Mouse (Mus musculus) spleen, adult 2 months (tissue): Measurements from ENCODE around the gene Adgrl3. TPM values are rescaled to one million over a fixed set of nuclear protein-coding genes. Genes with fewer than 3 reads are reported as not detected.
A peak's percentile ranks its signal among the peaks of the same experiment; 100 is the strongest.

Source experiments
- DNase-seq, 2 experiments: peaks; one replicate each; pipeline versions ENCODE4 v3.0.0 to v3.0.0-alpha.2; 2012 to 2021; ENCODE audit warnings: low spot score in 2 of 2, low read depth in 1 of 2
- H3K27ac ChIP-seq: fragments of 200-500 bp; 2 replicates; pipeline ENCODE4 v1.5.1; 2012; ENCODE audit warnings: low read length, inconsistent platforms; ENCODE audit not compliant: insufficient read depth
- H3K27me3 ChIP-seq: fragments of 200-500 bp; 2 replicates; pipeline ENCODE4 v1.6.1; 2012; ENCODE audit warnings: mild to moderate bottlenecking, moderate library complexity, low read length, inconsistent platforms; ENCODE audit not compliant: control insufficient read depth, insufficient read depth
- H3K36me3 ChIP-seq: fragments of 200-500 bp; 2 replicates; pipeline ENCODE4 v1.6.1; 2012; ENCODE audit warnings: mild to moderate bottlenecking, low read length, inconsistent platforms; ENCODE audit not compliant: control insufficient read depth, insufficient read depth
- H3K4me1 ChIP-seq: fragments of 200-500 bp; 2 replicates; pipeline ENCODE4 v1.6.1; 2011; ENCODE audit warnings: inconsistent platforms; ENCODE audit not compliant: control insufficient read depth, insufficient read depth, insufficient read length
- H3K4me3 ChIP-seq: fragments of 200-500 bp; 2 replicates; pipeline ENCODE4 v1.5.1; 2011; ENCODE audit warnings: mild to moderate bottlenecking, inconsistent platforms; ENCODE audit not compliant: insufficient read depth, insufficient read length; ENCODE audit errors: extremely low read depth
- CTCF ChIP-seq: fragments of 200-500 bp; IDR thresholded peaks from 2 replicates; pipeline ENCODE4 v1.5.1; 2011; ENCODE audit warnings: mild to moderate bottlenecking, inconsistent platforms; ENCODE audit not compliant: insufficient read depth, insufficient read length, insufficient replicate concordance; ENCODE audit errors: extremely low read depth
- POLR2A ChIP-seq: fragments of 200-500 bp; IDR thresholded peaks from 2 replicates; pipeline ENCODE4 v1.6.1; 2011; ENCODE audit warnings: low read depth, low read length, inconsistent platforms
- WGBS: fragments of 180-500 bp; shearing (Covaris S2); methylation state at CpG from one replicate; pipeline ENCODE4 v1.1.7; 2018; 5-methylcytosine and 5-hydroxymethylcytosine counted together
- polyA plus RNA-seq: library from polyadenylated mRNA; depleted of rRNA; stranded (reverse); fragments of >200 nt; gene quantifications from 2 replicates; pipeline ENCODE4 v1.2.3, GENCODE M21; 2012; rRNA removed

Adgrl3 gene
- 2.5 and 2.8 TPM in 2 replicates for polyA plus RNA-seq

GRCm38 (mm10) chr5:81019590-81020254, at the start of gene Adgrl3:
Adgrl3 (plus strand) TSS chr5:81020138.
- WGBS = 3% methylated on average over 64 of the region's 70 CpGs
- TF ChIP-seq POLR2A (no peak), CTCF (no peak)
- Histone ChIP-seq H3K27me3 (peaks cover 14% of the 10 kb centered on the region), H3K36me3 (no peaks in the 10 kb centered on the region), H3K27ac (no peak within 1 kb of the TSS), H3K4me1 (no peaks in the 10 kb centered on the region; the same call in 1 of the 2 replicates), H3K4me3 (peak within 1 kb of the TSS; percentile 51; the same call in 1 of the 2 replicates)
- DNase-seq = no peak

- no peak overlapping the region for H3K27ac ChIP-seq
- no peaks in the 10 kb centered on the region; the same call in 1 of the 2 replicates for H3K4me1 ChIP-seq
- H3K27me3 ChIP-seq = peaks cover 14% of the 10 kb centered on the region
- no peak for DNase-seq
- H3K4me3 ChIP-seq = no peak overlapping the region
- TF ChIP-seq CTCF = no peak
- no peaks in the 10 kb centered on the region for H3K36me3 ChIP-seq
- WGBS = 11% methylated on average over 3 of the region's 3 CpGs
These were observed 772 bp upstream of the Adgrl3 start for GRCm38 (mm10) chr5:81019166-81019565.

GRCm38 (mm10) chr5:81020281-81021005, 505 bp downstream of the Adgrl3 start:
- no peaks in the 10 kb centered on the region for H3K36me3 ChIP-seq
- H3K27me3 ChIP-seq = peaks cover 14% of the 10 kb centered on the region
- no peak for DNase-seq
- no peaks in the 10 kb centered on the region; the same call in 1 of the 2 replicates for H3K4me1 ChIP-seq
- H3K4me3 ChIP-seq = peak overlapping the region; percentile 51; the same call in 1 of the 2 replicates
- TF ChIP-seq POLR2A (no peak), CTCF (no peak)
- WGBS = 1% methylated on average over 65 of the region's 67 CpGs
- H3K27ac ChIP-seq = no peak overlapping the region

- DNase-seq = no peak
- WGBS = 3% methylated on average over 6 of the region's 6 CpGs
- Histone ChIP-seq H3K4me1 (no peaks in the 10 kb centered on the region; the same call in 1 of the 2 replicates), H3K36me3 (no peaks in the 10 kb centered on the region), H3K27ac (no peak overlapping the region; the same call in 1 of the 2 replicates), H3K27me3 (peaks cover 14% of the 10 kb centered on the region), H3K4me3 (peak overlapping the region; percentile 51; the same call in 1 of the 2 replicates)
- TF ChIP-seq POLR2A = no peak
- no peak for TF ChIP-seq CTCF
These were observed 1.0 kb downstream of the Adgrl3 start for GRCm38 (mm10) chr5:81021006-81021320.

- Histone ChIP-seq H3K27ac (no peak overlapping the region; the same call in 1 of the 2 replicates), H3K4me3 (peak overlapping the region; percentile 48; the same call in 1 of the 2 replicates), H3K36me3 (no peaks in the 10 kb centered on the region), H3K27me3 (peaks cover 14% of the 10 kb centered on the region), H3K4me1 (no peaks in the 10 kb centered on the region; the same call in 1 of the 2 replicates)
- DNase-seq = no peak
- 5% methylated on average over 39 of the region's 39 CpGs for WGBS
- no peak for TF ChIP-seq CTCF
- no peak for TF ChIP-seq POLR2A
These were observed 1.5 kb downstream of the Adgrl3 start for GRCm38 (mm10) chr5:81021331-81021863.

GRCm38 (mm10) chr5:81021864-81022305, 1.9 kb downstream of the Adgrl3 start:
- H3K4me3 ChIP-seq = peak overlapping the region; percentile 48
- peaks cover 14% of the 10 kb centered on the region for H3K27me3 ChIP-seq
- WGBS = 7% methylated on average over 21 of the region's 21 CpGs
- H3K36me3 ChIP-seq = no peaks in the 10 kb centered on the region
- no peak overlapping the region for H3K27ac ChIP-seq
- no peak for DNase-seq
- H3K4me1 ChIP-seq = no peaks in the 10 kb centered on the region; the same call in 1 of the 2 replicates
- TF ChIP-seq CTCF (no peak), POLR2A (no peak)
